Mouse (Mus musculus) heart, embryonic 15.5 days (tissue): ENCODE measurements around the gene Ssh1. TPM values are rescaled to one million over a fixed set of nuclear protein-coding genes. Genes with fewer than 3 reads are reported as not detected.

Source experiments
- ATAC-seq: fragments of 200-750 bp; cut with Nextera tagmentation; replicated peaks from 2 replicates; pipeline ENCODE4 v1.8.0; 2017; ENCODE audit warnings: low read depth, moderate TSS enrichment; ENCODE audit not compliant: insufficient number of reproducible peaks, insufficient read depth, low FRiP score
- H3K27ac ChIP-seq: fragments of 300-500 bp; sonication (generic); 2 replicates; pipeline ENCODE4 v1.5.1; 2015; ENCODE audit warnings: mild to moderate bottlenecking, inconsistent platforms
- H3K27me3 ChIP-seq: fragments of 300-500 bp; sonication (generic); 2 replicates; pipeline ENCODE4 v1.6.1; 2015; ENCODE audit warnings: inconsistent platforms
- H3K36me3 ChIP-seq: fragments of 300-500 bp; sonication (generic); 2 replicates; pipeline ENCODE4 v1.6.1; 2015; ENCODE audit warnings: mild to moderate bottlenecking, inconsistent platforms
- H3K4me1 ChIP-seq: fragments of 300-500 bp; sonication (generic); replicated peaks from 2 replicates; pipeline ENCODE4 v1.6.1; 2015; ENCODE audit warnings: inconsistent platforms
- H3K4me2 ChIP-seq: fragments of 300-500 bp; sonication (generic); 2 replicates; pipeline ENCODE4 v1.6.1; 2015; ENCODE audit warnings: inconsistent platforms, mild to moderate bottlenecking, moderate library complexity
- H3K4me3 ChIP-seq: fragments of 300-500 bp; sonication (generic); 2 replicates; pipeline ENCODE4 v1.5.1; 2015; ENCODE audit warnings: mild to moderate bottlenecking, inconsistent platforms
- H3K9ac ChIP-seq: fragments of 300-500 bp; sonication (generic); 2 replicates; pipeline ENCODE4 v1.6.1; 2015; ENCODE audit warnings: mild to moderate bottlenecking, inconsistent platforms
- H3K9me3 ChIP-seq: fragments of 300-500 bp; sonication (generic); replicated peaks from 2 replicates; pipeline ENCODE4 v1.6.1; 2016; ENCODE audit warnings: inconsistent platforms
- WGBS: fragments of 180-500 bp; shearing (Covaris S2); methylation state at CpG from one replicate; pipeline ENCODE4 v1.1.7; 2015; ENCODE audit warnings: mixed read lengths; 5-methylcytosine and 5-hydroxymethylcytosine counted together
- polyA plus RNA-seq: library from polyadenylated mRNA; unstranded; fragments of >200 nt; fragmentation: Nextera tagmentation; extraction: Ambion mirVana; gene quantifications from 2 replicates; pipeline ENCODE4 v1.2.1, GENCODE M21; 2015

The Ssh1 gene
- 9.0 and 11.7 TPM in 2 replicates for polyA plus RNA-seq

GRCm38 (mm10) chr5:113993487-113994465, at the start of gene Ssh1:
TSS of gene Ssh1 (minus strand) at chr5:113993894.
- Histone ChIP-seq H3K4me2 (peak within 1 kb of the TSS; percentile 84), H3K4me3 (peak within 1 kb of the TSS; percentile 89), H3K9me3 (no peaks in the 10 kb centered on the region), H3K36me3 (peaks cover 6% of the 10 kb centered on the region; the same call in 1 of the 2 replicates), H3K9ac (peak within 1 kb of the TSS; percentile 87), H3K27me3 (no peaks in the 10 kb centered on the region), H3K27ac (peak within 1 kb of the TSS; percentile 93), H3K4me1 (peaks cover 46% of the 10 kb centered on the region)
- under 1% methylated on average over 76 of the region's 83 CpGs for WGBS
- ATAC-seq, result peak; percentile 84

- H3K36me3 ChIP-seq, result no peaks in the 10 kb centered on the region
- 11% methylated on average over 15 of the region's 15 CpGs for WGBS
- H3K4me2 ChIP-seq, result peak overlapping the region; percentile 11; the same call in 1 of the 2 replicates
- ATAC-seq, result no peak; the same call in 1 of the 2 replicates
- H3K27ac ChIP-seq, result no peak overlapping the region
- H3K9ac ChIP-seq, result no peak overlapping the region
- no peaks in the 10 kb centered on the region for H3K9me3 ChIP-seq
- H3K27me3 ChIP-seq, result no peaks in the 10 kb centered on the region; the same call in 1 of the 2 replicates
- H3K4me3 ChIP-seq, result no peak overlapping the region
- H3K4me1 ChIP-seq, result peaks cover 12% of the 10 kb centered on the region
Measured at GRCm38 (mm10) chr5:114041327-114041930, 47.7 kb upstream of the Ssh1 start.

- H3K27me3 ChIP-seq, result no peaks in the 10 kb centered on the region; the same call in 1 of the 2 replicates
- H3K27ac ChIP-seq, result no peak overlapping the region
- H3K9ac ChIP-seq, result no peak overlapping the region
- H3K4me3 ChIP-seq, result no peak overlapping the region
- no peaks in the 10 kb centered on the region for H3K36me3 ChIP-seq
- H3K9me3 ChIP-seq, result no peaks in the 10 kb centered on the region
- no peak for ATAC-seq
- WGBS, result 57% methylated on average over 1 of the region's 1 CpGs
- H3K4me2 ChIP-seq, result no peak overlapping the region
- H3K4me1 ChIP-seq, result peaks cover 12% of the 10 kb centered on the region
Measured at GRCm38 (mm10) chr5:114040911-114041310, 47.2 kb upstream of the Ssh1 start.

- Histone ChIP-seq H3K9ac (no peak overlapping the region), H3K27ac (no peak overlapping the region), H3K4me1 (peaks cover 12% of the 10 kb centered on the region), H3K27me3 (no peaks in the 10 kb centered on the region; the same call in 1 of the 2 replicates), H3K36me3 (no peaks in the 10 kb centered on the region), H3K9me3 (no peaks in the 10 kb centered on the region), H3K4me2 (no peak overlapping the region), H3K4me3 (no peak overlapping the region)
- WGBS, result 29% methylated on average over 7 of the region's 8 CpGs
- no peak for ATAC-seq
Measured at GRCm38 (mm10) chr5:114040508-114040907, 46.8 kb upstream of the Ssh1 start.

DNA sequence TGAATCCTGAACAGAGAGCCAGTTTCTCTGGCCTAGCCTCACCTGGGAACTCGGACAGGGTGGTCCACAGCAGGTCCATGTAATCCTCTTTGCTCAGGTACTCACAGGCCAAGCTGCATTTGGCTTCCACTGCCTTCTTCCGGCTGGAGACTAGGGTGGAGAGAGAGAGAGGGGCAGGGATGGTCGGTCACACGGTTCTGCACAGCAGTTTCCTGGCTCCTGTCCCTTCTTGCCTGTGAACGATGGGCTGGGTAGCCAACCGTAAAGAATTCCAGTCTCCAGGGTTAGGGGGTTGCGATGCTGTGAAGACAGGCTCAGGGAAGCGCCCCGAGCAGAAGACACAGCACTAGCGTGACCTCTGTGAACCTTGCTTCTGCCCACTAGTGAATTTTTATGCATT, 41.4 kb upstream of the Ssh1 start:
- no peak overlapping the region for H3K9ac ChIP-seq
- no peaks in the 10 kb centered on the region for H3K9me3 ChIP-seq
- H3K4me1 ChIP-seq, result no peaks in the 10 kb centered on the region
- no peak for ATAC-seq
- H3K36me3 ChIP-seq, result no peaks in the 10 kb centered on the region
- no peak overlapping the region for H3K27ac ChIP-seq
- no peaks in the 10 kb centered on the region for H3K27me3 ChIP-seq
- H3K4me3 ChIP-seq, result no peak overlapping the region
- H3K4me2 ChIP-seq, result no peak overlapping the region
- WGBS, result 68% methylated on average over 10 of the region's 10 CpGs

DNA sequence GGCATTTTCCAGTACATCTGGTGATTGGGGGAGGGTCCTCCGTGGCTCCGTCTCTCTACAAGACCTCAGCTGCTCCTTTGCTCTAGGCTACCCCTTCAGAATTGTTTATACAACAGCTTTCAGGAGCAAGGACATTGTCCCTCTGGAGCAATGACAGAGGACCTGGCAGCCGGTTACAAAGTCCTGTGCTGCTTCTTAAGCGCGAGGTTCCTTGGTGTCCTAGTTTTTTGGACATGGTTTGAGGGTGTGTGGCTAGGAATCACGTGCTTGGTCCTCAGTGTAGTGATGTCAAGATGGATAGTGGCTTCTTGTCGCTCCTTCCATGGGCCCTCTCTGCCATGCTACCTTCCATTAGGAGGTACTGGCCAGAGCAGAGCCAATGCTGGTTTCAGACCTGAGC, 40.7 kb upstream of the Ssh1 start:
- ATAC-seq, result no peak
- WGBS, result 77% methylated on average over 7 of the region's 7 CpGs
- Histone ChIP-seq H3K9ac (no peak overlapping the region), H3K27me3 (no peaks in the 10 kb centered on the region), H3K9me3 (no peaks in the 10 kb centered on the region), H3K4me3 (no peak overlapping the region), H3K4me1 (no peaks in the 10 kb centered on the region), H3K4me2 (no peak overlapping the region), H3K36me3 (no peaks in the 10 kb centered on the region), H3K27ac (no peak overlapping the region)

- Histone ChIP-seq H3K9ac (no peak overlapping the region), H3K4me1 (no peaks in the 10 kb centered on the region)
- WGBS, result 75% methylated on average over 3 of the region's 3 CpGs
Measured at GRCm38 (mm10) chr5:114032161-114032763, 38.6 kb upstream of the Ssh1 start.

DNA sequence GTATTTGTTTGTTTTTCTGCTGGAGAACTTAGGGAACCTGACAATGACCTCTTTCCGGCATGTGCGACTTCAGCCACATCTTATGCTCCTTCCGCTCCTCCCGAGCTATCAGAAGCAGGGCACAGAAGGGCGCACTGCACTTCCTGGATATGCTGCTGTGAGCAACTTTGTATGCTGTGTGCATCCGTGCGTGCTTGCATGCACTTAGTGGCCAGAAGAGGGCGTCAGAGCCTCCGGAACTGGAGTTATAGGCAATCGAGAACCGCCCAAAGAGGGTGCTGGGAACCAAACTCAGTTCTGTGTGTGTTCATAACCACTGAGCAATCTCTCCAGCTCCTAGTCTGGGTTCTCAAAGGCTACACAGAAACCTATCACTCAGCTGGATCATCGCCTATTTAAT, 37.0 kb upstream of the Ssh1 start:
- Histone ChIP-seq H3K9ac (no peak overlapping the region), H3K36me3 (no peaks in the 10 kb centered on the region), H3K27me3 (0 out of 2 replicates have a peak, but pooled peaks cover 5% of the 10 kb centered on the region), H3K4me2 (no peak overlapping the region), H3K27ac (no peak overlapping the region), H3K4me1 (no peaks in the 10 kb centered on the region), H3K4me3 (no peak overlapping the region), H3K9me3 (no peaks in the 10 kb centered on the region)
- WGBS, result 80% methylated on average over 12 of the region's 12 CpGs
- ATAC-seq, result no peak

More at GRCm38 (mm10) chr5:114032161-114032763, 38.6 kb upstream of the Ssh1 start:
- Histone ChIP-seq H3K36me3 (no peaks in the 10 kb centered on the region), H3K4me2 (no peak overlapping the region), H3K4me3 (no peak overlapping the region), H3K27me3 (0 out of 2 replicates have a peak, but pooled peaks cover 5% of the 10 kb centered on the region), H3K27ac (no peak overlapping the region), H3K9me3 (no peaks in the 10 kb centered on the region)
- ATAC-seq, result no peak

GRCm38 (mm10) chr5:114028111-114028510, 34.4 kb upstream of the Ssh1 start:
- no peaks in the 10 kb centered on the region for H3K4me1 ChIP-seq
- 83% methylated on average over 12 of the region's 12 CpGs for WGBS
- H3K27me3 ChIP-seq, result 0 out of 2 replicates have a peak, but pooled peaks cover 5% of the 10 kb centered on the region
- no peak overlapping the region for H3K4me3 ChIP-seq
- no peak overlapping the region for H3K27ac ChIP-seq
- no peak overlapping the region for H3K4me2 ChIP-seq
- no peak for ATAC-seq
- no peaks in the 10 kb centered on the region for H3K36me3 ChIP-seq
- H3K9ac ChIP-seq, result no peak overlapping the region
- no peaks in the 10 kb centered on the region for H3K9me3 ChIP-seq

GRCm38 (mm10) chr5:114027217-114027944, 33.7 kb upstream of the Ssh1 start:
- Histone ChIP-seq H3K36me3 (no peaks in the 10 kb centered on the region), H3K4me3 (no peak overlapping the region), H3K27ac (no peak overlapping the region), H3K9ac (no peak overlapping the region), H3K4me1 (no peaks in the 10 kb centered on the region), H3K9me3 (no peaks in the 10 kb centered on the region), H3K27me3 (0 out of 2 replicates have a peak, but pooled peaks cover 5% of the 10 kb centered on the region), H3K4me2 (no peak overlapping the region)
- WGBS, result 82% methylated on average over 12 of the region's 12 CpGs
- no peak for ATAC-seq
